ENCODE assay signal across 18 mouse cellular contexts in genomic region chr3:27102965-27103364, GRCm38 (mm10).
"Had no signal": no experiment of that assay in that cellular context is flagged by ENCODE, and none has a peak within 500 bp of the region (broad histone marks: within the 10 kb centered on the region; RNA-seq: fewer than 3 reads in every experiment).

No protein-coding gene starts in this region.

- H3K4me3 ChIP-seq: liver, embryonic 12.5 days; midbrain, embryonic 10.5 days; midbrain, embryonic 12.5 days; myocyte; neural tube, embryonic 13.5 days; neural tube, embryonic 15.5 days had no signal

- H3K36me3 ChIP-seq: neural tube, embryonic 13.5 days; neural tube, embryonic 15.5 days had no signal

- DNase-seq: liver; midbrain, embryonic 14.5 days; retina, postnatal 1 day; right cerebral cortex, adult 18-20 months; right cerebral cortex, postnatal 25 days; right cerebral cortex, postnatal 4 days; spleen, adult 18-20 months; thymus, adult 18-20 months; thymus, postnatal 14 days; thymus, postnatal 36 days had no signal

- H3K4me2 ChIP-seq: liver, embryonic 12.5 days; midbrain, embryonic 12.5 days; neural tube, embryonic 13.5 days; neural tube, embryonic 15.5 days had no signal

- H3K4me1 ChIP-seq: liver, embryonic 12.5 days; midbrain, embryonic 10.5 days; midbrain, embryonic 12.5 days; neural tube, embryonic 13.5 days; neural tube, embryonic 15.5 days had no signal

- H3K9me3 ChIP-seq: liver, embryonic 12.5 days; midbrain, embryonic 10.5 days; midbrain, embryonic 12.5 days; neural tube, embryonic 13.5 days; neural tube, embryonic 15.5 days had no signal

- ATAC-seq: liver, embryonic 12.5 days; midbrain, embryonic 16.5 days had no signal

- H3K9ac ChIP-seq: liver, embryonic 12.5 days; liver, embryonic 14.5 days; midbrain, embryonic 12.5 days; neural tube, embryonic 13.5 days; neural tube, embryonic 15.5 days had no signal

- H3K27ac ChIP-seq: liver, embryonic 12.5 days; liver, embryonic 14.5 days; midbrain, embryonic 10.5 days; midbrain, embryonic 12.5 days; neural tube, embryonic 13.5 days; neural tube, embryonic 15.5 days had no signal

- H3K27me3 ChIP-seq: liver, embryonic 12.5 days; midbrain, embryonic 12.5 days; neural tube, embryonic 13.5 days; neural tube, embryonic 15.5 days had no signal
